Mouse (Mus musculus) ovary, postnatal 14 days (tissue): Measurements from ENCODE around the gene Rpia.

Source experiments
- DNase-seq: peaks from one replicate; pipeline ENCODE4 v3.0.0; 2022; ENCODE audit warnings: low spot score

The Rpia gene

GRCm38 (mm10) chr6:70751251-70751897 lies 40.7 kb downstream of the Rpia start:
- no peak for DNase-seq

DNA sequence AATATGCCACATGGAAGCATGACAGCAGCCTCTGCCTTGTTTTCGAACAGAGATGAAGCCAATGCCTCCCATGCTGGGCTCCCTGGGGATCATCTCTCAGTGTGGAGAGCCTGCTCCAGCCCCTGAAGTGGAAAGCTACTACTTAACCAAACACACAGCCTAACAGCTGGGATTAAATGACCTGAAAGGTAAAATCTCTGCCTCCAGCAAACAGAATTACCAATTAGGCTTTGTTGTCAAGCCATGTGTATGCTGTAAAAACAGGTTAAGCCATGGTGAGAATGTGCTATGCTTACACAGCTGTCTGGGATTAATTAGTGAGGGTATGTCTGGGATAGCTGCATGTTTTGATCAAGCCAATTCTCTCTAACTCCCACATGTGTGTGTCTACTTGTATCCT lies 42.3 kb downstream of the Rpia start:
- no peak for DNase-seq

- DNase-seq = no peak
Observed at GRCm38 (mm10) chr6:70747702-70748101, 44.3 kb downstream of the Rpia start.

DNA sequence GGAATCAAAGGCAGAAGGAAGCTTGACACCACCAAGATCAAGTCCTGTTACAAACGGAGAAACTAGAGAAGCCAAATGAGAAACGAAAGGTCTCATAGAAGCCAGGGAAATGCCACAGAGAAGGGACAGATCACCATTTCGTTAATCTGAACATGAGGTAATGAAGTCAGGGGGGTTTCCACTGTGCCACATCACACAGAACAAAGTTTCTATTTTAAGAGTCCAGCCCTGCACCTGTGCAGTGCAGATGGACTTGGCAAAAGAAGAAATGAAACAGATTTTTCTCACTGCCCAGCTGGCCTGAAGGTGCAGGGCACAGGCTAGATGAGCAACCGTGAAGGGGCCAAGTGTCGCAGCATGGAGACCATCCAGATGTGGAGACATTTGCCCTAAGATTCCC lies 48.1 kb downstream of the Rpia start:
- DNase-seq = no peak

DNA sequence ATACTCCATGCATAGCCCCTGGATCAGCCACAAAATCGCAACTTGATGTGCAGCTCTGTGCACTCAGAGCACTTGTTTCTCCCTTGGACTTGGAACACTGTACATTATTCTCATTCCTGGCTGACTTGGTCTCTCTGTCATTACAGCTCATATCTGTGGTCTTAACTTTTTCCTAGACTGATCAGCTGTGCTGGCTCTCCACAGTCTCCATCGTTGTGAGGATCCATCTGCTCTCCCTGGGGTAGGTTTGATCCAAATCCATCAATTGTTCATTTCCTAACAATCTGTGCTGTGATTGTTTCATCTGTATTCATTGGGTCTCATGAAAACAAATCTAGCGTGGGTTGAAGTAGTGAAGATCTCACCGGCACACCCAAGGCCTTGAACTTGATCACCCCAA lies 49.2 kb downstream of the Rpia start:
- DNase-seq = no peak

GRCm38 (mm10) chr6:70740535-70740934 lies 51.5 kb downstream of the Rpia start:
- DNase-seq = no peak

GRCm38 (mm10) chr6:70739456-70739855 lies 52.6 kb downstream of the Rpia start:
- DNase-seq = no peak

DNA sequence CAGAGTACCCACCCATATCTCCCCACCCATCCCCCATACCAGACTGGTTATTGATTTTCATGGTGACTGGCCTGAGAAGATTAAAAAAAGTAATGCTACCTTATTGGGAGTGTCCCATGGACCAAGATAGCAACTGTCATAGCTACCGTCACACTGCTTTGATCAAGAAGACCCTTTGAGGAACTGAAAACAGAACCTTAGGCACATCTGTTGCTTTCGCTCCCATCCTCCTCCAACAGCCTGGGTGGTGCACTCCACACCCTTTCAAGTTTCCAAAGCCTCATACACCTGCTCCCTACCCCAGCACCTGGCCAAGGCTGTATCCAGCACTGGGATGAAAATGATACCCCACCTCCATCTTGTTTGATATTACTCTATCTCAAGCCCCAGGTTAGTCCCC lies 56.5 kb downstream of the Rpia start:
- no peak for DNase-seq

- DNase-seq = no peak
Observed at GRCm38 (mm10) chr6:70730828-70731227, 61.2 kb downstream of the Rpia start.

- no peak for DNase-seq
Observed at GRCm38 (mm10) chr6:70729125-70729524, 62.9 kb downstream of the Rpia start.

DNA sequence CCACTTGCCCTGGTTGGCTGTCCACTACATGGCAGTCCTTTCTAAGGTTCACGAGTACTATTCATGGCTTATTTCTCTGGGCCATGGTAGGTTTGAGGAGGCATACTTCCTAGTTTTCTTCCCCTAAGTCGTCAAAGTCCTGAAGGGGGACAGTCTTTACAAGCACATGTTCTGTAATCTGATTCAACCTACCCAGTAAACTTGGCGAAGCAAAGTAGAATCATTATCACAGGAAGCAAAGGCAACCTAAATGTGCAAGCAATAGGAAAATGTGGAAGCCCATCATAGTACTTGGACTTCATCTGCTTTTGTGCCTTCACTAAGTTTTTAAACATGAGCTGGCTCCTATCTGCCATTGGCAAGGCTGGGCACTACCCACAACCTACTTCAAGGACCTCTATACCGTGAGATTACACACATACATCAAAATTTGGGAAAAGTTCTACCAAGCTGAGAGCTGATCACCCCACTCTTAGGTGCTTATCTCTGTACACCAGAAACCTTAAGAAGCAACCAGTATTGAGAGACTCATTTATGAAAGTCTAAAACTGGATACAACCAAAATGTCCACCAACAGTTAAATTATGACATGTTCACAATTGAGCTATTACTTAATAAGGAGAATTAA lies 64.8 kb downstream of the Rpia start:
- DNase-seq = no peak

- DNase-seq = no peak
Observed at GRCm38 (mm10) chr6:70725639-70726038, 66.4 kb downstream of the Rpia start.

DNA sequence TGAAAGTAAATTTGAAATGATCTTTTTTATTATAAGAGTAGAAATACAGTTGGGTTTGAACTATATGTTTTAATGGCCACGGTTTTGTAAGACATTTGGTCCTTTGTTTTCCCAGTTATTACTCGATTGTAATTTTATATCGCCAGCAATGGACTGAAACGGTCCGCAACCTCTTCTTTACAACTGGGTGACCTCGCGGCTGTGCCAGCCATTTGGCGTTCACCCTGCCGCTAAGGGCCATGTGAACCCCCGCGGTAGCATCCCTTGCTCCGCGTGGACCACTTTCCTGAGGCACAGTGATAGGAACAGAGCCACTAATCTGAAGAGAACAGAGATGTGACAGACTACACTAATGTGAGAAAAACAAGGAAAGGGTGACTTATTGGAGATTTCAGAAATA lies 67.3 kb downstream of the Rpia start:
- no peak for DNase-seq

DNA sequence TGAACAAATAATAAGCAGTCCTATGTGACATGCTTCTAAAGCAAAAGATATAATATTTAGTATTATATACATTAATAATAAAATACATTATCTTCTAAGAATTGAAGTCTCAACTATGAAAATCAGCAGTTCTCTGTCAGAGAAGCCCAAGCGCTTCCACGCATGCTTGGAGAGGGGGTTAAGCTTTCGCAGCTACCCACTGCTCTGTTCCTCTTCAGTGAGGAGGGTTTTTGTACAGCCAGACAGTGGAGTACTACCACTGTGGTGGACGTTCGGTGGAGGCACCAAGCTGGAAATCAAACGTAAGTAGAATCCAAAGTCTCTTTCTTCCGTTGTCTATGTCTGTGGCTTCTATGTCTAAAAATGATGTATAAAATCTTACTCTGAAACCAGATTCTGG lies 69.7 kb downstream of the Rpia start:
- no peak for DNase-seq

- no peak for DNase-seq
Observed at GRCm38 (mm10) chr6:70718760-70719159, 73.3 kb downstream of the Rpia start.

- no peak for DNase-seq
Observed at GRCm38 (mm10) chr6:70718164-70718563, 73.9 kb downstream of the Rpia start.

DNA sequence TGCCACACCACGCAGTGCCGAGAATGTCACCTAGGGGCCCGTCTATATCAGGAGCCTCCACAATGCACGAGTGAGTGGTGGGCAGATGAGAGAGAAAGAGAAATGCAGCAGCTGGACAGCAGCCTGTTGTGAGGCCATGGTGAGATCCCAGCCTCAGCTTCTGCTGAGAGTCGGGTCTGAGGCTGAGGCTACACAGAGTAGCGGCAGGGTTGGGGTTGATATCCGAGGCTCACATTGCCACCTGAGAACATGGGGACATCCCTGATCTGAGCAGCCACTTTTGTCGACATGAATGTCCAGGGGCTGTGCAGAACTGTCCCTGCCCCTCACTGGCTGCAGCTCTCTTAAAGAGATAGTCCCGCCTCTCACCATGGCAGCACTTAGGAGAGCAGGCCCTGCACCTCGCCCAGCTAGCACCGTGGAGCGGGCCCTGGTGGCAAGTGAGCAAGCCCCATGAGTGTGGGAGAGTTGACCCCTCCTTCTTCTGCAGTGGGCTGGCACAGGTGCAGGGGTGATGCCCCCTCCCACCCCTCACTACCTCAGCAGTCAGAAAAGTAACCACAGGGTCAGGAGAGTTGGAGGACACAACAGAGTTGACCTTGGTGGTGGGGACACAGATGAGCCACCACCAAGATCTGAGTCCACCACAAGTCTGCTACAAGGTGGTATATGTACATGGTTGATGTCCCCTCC lies 75.2 kb downstream of the Rpia start:
- no peak for DNase-seq
